Mouse (Mus musculus) spleen, adult 2 months (tissue): ENCODE data around the gene Gmeb2. TPM values are rescaled to one million over a fixed set of nuclear protein-coding genes. Genes with fewer than 3 reads are reported as not detected.
A peak's percentile ranks its signal among the peaks of the same experiment; 100 is the strongest.

ENCODE experiments used
- DNase-seq, 2 experiments: peaks; one replicate each; pipeline versions ENCODE4 v3.0.0 to v3.0.0-alpha.2; 2012 to 2021; ENCODE audit warnings: low spot score in 2 of 2, low read depth in 1 of 2
- H3K27ac ChIP-seq: fragments of 200-500 bp; 2 replicates; pipeline ENCODE4 v1.5.1; 2012; ENCODE audit warnings: low read length, inconsistent platforms; ENCODE audit not compliant: insufficient read depth
- H3K27me3 ChIP-seq: fragments of 200-500 bp; 2 replicates; pipeline ENCODE4 v1.6.1; 2012; ENCODE audit warnings: mild to moderate bottlenecking, moderate library complexity, low read length, inconsistent platforms; ENCODE audit not compliant: control insufficient read depth, insufficient read depth
- H3K36me3 ChIP-seq: fragments of 200-500 bp; 2 replicates; pipeline ENCODE4 v1.6.1; 2012; ENCODE audit warnings: mild to moderate bottlenecking, low read length, inconsistent platforms; ENCODE audit not compliant: control insufficient read depth, insufficient read depth
- H3K4me1 ChIP-seq: fragments of 200-500 bp; 2 replicates; pipeline ENCODE4 v1.6.1; 2011; ENCODE audit warnings: inconsistent platforms; ENCODE audit not compliant: control insufficient read depth, insufficient read depth, insufficient read length
- H3K4me3 ChIP-seq: fragments of 200-500 bp; 2 replicates; pipeline ENCODE4 v1.5.1; 2011; ENCODE audit warnings: mild to moderate bottlenecking, inconsistent platforms; ENCODE audit not compliant: insufficient read depth, insufficient read length; ENCODE audit errors: extremely low read depth
- CTCF ChIP-seq: fragments of 200-500 bp; IDR thresholded peaks from 2 replicates; pipeline ENCODE4 v1.5.1; 2011; ENCODE audit warnings: mild to moderate bottlenecking, inconsistent platforms; ENCODE audit not compliant: insufficient read depth, insufficient read length, insufficient replicate concordance; ENCODE audit errors: extremely low read depth
- POLR2A ChIP-seq: fragments of 200-500 bp; IDR thresholded peaks from 2 replicates; pipeline ENCODE4 v1.6.1; 2011; ENCODE audit warnings: low read depth, low read length, inconsistent platforms
- WGBS: fragments of 180-500 bp; shearing (Covaris S2); methylation state at CpG from one replicate; pipeline ENCODE4 v1.1.7; 2018; 5-methylcytosine and 5-hydroxymethylcytosine counted together
- polyA plus RNA-seq: library from polyadenylated mRNA; depleted of rRNA; stranded (reverse); fragments of >200 nt; gene quantifications from 2 replicates; pipeline ENCODE4 v1.2.3, GENCODE M21; 2012

The Gmeb2 gene
- polyA plus RNA-seq, 1 experiment: 22.8 TPM

DNA sequence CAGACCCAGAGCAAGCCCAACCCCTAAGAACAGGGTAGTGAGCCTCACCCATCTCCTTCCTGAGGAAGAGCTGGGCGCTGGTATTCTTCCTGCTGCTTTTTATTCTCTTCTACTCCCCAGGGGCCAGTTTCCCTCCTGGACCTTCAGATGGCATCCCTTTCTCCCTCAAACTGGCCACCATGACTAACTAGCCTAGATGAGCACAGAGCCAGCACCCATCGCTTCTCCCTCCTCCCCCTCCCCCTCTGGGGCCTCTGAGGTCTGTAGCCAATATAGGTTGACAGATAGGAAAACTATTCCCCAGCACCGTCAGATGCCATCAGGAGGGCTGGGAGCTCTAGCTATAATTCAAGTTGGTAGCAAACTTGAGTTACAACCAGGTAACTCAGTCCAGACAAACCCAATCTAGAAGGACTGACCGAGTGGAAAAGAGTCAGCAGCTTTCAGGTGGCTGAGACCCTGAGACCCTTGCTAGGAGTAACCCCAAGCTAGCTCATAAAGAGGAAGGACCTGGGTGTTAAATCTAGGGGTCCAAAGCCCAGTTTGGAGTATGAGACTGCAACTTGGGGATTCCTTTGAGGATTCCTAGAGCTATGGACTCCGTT is 68.9 kb downstream of the Gmeb2 start:
- no peak overlapping the region for H3K4me3 ChIP-seq
- peak overlapping the region; percentile 75 for H3K27ac ChIP-seq
- no peak for TF ChIP-seq POLR2A
- no peaks in the 10 kb centered on the region for H3K27me3 ChIP-seq
- WGBS: 25% methylated on average over 5 of the region's 5 CpGs
- peaks cover 19% of the 10 kb centered on the region; the same call in 1 of the 2 replicates for H3K4me1 ChIP-seq
- DNase-seq: no peak
- H3K36me3 ChIP-seq: no peaks in the 10 kb centered on the region

DNA sequence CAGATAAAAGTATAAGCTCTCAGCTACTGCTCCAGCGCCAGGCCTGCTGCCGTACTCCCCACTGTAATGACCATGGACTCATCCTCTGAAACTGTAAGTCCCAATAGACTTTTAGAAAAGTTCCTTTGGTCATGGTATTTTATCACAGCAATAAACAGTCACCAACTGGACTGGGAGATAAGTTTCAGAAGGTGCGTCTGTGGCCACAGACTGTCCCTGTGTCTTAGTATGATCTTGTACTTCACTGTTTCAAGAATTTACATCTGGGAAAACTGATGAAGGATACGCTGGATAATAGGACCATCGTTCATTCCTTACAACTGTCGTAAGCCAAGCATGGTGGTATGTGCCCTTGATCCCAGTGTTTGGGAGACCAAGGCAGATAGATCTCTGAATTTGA is 71.8 kb downstream of the Gmeb2 start:
- Histone ChIP-seq H3K27me3 (peaks cover 2% of the 10 kb centered on the region; the same call in 1 of the 2 replicates), H3K4me1 (peaks cover 17% of the 10 kb centered on the region; the same call in 1 of the 2 replicates)

DNA sequence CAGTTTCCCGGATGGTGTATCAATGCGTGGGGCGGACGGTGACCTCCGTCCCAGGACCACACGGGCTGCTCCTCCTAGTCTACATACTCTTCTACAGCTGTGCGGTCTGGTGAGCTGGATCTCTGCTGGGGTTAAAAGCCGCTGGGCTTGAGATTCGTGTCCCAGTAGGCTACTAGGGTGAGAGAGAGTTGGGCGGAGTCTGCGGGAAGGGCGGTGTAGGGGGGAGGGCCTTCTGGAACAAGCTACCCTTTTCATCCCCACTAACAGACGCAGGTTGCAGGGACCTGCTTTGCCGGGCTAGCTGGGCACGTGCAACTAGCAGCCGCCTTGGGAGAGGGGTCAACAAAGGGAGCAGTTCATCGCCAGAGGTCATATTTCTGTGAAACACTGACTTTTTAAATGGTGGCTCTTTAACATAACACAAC is 74.8 kb downstream of the Gmeb2 start, which contains the start of gene Srms:
TSS of gene Srms (minus strand) at position 165 of the 425 bp plus-strand sequence.
- H3K36me3 ChIP-seq: no peaks in the 10 kb centered on the region
- H3K4me1 ChIP-seq: no peaks in the 10 kb centered on the region
- TF ChIP-seq CTCF: no peak
- TF ChIP-seq POLR2A: no peak
- peak in 1 of 2 experiments; percentile 42 for DNase-seq
- no peak within 1 kb of the TSS for H3K27ac ChIP-seq
- peaks cover 2% of the 10 kb centered on the region; the same call in 1 of the 2 replicates for H3K27me3 ChIP-seq
- WGBS: 3% methylated on average over 17 of the region's 17 CpGs
- peak within 1 kb of the TSS; percentile 54 for H3K4me3 ChIP-seq

More for the DNA sequence above, 71.8 kb downstream of the Gmeb2 start:
- DNase-seq: no peak
- WGBS: 92% methylated on average over 6 of the region's 6 CpGs
- no peak for TF ChIP-seq CTCF
- no peak for TF ChIP-seq POLR2A
- Histone ChIP-seq H3K4me3 (no peak overlapping the region), H3K36me3 (no peaks in the 10 kb centered on the region), H3K27ac (no peak overlapping the region)

DNA sequence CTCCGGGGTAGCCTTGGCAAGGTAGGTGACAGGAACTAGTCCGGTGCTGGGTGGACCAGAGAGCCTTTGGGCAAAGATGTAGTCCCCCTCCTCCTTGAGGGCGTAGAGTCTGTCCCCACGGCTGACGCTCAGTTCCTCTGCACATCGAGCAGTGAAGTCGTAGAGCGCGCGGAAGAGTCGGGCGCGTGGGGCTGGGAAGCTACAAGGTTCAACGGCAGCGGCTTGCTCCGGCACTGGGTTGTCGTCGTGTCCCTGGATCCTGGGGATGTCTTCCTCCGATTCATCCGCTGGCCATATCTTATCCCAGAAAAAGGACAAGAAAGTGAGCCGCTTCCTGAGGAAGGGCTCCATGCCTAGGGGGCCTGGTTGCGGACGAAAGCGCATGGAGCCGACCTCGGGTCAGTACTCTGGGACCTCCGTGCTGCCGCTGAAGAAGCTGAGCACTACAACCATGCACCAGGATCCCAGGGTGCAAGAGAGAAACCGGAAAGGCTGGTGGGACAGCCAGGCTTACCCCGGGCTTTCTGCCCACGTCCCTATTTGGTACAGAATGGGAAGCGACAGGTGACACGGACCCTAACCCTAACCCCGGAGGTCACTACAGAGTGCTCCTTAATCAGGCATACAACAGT is 75.3 kb downstream of the Gmeb2 start:
- 5% methylated on average over 34 of the region's 34 CpGs for WGBS
- Histone ChIP-seq H3K27ac (no peak overlapping the region), H3K27me3 (peaks cover 2% of the 10 kb centered on the region; the same call in 1 of the 2 replicates), H3K4me3 (peak overlapping the region; percentile 54), H3K36me3 (no peaks in the 10 kb centered on the region), H3K4me1 (no peaks in the 10 kb centered on the region)
- TF ChIP-seq POLR2A (no peak), CTCF (no peak)
- DNase-seq: no peak

DNA sequence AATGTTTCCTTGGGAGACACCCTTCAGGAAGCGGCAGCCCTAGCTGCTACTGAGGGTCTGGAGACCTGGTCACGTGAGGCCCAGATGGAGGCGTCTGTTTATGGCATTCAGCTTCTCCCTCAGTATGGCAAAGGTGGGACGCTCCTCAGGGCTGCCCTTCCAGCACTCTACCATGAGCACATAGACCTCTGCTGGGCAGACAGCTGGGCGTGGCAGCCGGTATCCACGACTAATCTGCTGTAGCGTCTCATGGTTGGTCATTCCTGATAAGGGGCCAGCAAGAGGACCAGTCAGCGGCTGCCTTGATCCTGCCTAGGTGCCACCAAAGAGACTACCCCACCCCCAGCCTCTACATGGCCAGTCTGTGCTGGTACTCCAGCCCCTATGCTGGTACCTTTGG is 81.7 kb downstream of the Gmeb2 start:
- no peaks in the 10 kb centered on the region for H3K36me3 ChIP-seq
- no peak overlapping the region for H3K27ac ChIP-seq
- 88% methylated on average over 9 of the region's 9 CpGs for WGBS
- no peak for DNase-seq
- no peak overlapping the region for H3K4me3 ChIP-seq
- H3K4me1 ChIP-seq: no peaks in the 10 kb centered on the region
- no peak for TF ChIP-seq CTCF
- no peak for TF ChIP-seq POLR2A
- H3K27me3 ChIP-seq: no peaks in the 10 kb centered on the region

DNA sequence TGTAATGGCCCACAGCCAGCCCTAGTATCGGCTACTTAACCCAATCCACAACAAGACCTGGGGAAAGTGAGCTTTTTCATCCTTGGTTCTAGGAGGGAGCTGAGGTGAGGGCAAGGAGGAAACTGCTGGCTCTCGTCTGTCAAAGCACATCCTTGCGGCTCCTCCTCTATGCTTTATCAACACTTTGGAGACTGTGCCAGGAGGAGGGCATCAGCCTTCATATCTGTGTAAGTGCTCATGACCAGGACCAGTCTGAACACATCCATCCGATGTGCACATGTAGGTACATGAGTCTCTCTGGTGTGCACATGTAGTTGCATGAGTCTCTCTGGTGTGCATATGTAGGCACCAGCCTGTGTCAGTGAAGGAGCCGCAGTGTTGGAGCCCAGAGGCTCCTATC is 82.2 kb downstream of the Gmeb2 start:
- TF ChIP-seq POLR2A (no peak), CTCF (no peak)
- Histone ChIP-seq H3K27me3 (no peaks in the 10 kb centered on the region), H3K27ac (no peak overlapping the region), H3K4me3 (no peak overlapping the region), H3K36me3 (no peaks in the 10 kb centered on the region), H3K4me1 (no peaks in the 10 kb centered on the region; the same call in 1 of the 2 replicates)
- WGBS: 80% methylated on average over 5 of the region's 5 CpGs
- no peak for DNase-seq

DNA sequence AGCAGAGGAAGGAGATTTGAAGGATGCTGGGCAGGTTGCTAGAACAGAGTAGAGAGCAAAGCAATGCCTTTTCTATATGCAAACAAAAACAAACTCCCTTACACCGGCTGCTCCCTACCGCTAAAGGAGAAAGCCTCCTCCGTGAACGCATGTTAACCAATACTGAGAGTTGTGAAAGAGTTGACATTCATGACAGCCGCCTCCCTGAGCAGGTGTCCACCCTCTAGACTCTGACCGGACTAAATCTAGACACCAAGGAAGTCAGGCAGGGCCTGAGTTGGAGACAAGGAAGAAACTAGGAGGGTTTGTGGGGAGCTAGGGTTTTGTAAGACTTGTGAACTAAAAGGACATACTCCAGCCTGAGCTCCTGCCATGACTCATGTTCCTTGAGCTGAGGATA is 84.9 kb downstream of the Gmeb2 start:
- no peak overlapping the region for H3K27ac ChIP-seq
- H3K4me3 ChIP-seq: no peak overlapping the region
- WGBS: 90% methylated on average over 6 of the region's 6 CpGs
- no peak for DNase-seq
- no peaks in the 10 kb centered on the region for H3K36me3 ChIP-seq
- no peaks in the 10 kb centered on the region for H3K27me3 ChIP-seq
- H3K4me1 ChIP-seq: no peaks in the 10 kb centered on the region; the same call in 1 of the 2 replicates
- TF ChIP-seq CTCF (no peak), POLR2A (no peak)
